ENCODE assay signal across 17 mouse cellular contexts in the genomic region with DNA sequence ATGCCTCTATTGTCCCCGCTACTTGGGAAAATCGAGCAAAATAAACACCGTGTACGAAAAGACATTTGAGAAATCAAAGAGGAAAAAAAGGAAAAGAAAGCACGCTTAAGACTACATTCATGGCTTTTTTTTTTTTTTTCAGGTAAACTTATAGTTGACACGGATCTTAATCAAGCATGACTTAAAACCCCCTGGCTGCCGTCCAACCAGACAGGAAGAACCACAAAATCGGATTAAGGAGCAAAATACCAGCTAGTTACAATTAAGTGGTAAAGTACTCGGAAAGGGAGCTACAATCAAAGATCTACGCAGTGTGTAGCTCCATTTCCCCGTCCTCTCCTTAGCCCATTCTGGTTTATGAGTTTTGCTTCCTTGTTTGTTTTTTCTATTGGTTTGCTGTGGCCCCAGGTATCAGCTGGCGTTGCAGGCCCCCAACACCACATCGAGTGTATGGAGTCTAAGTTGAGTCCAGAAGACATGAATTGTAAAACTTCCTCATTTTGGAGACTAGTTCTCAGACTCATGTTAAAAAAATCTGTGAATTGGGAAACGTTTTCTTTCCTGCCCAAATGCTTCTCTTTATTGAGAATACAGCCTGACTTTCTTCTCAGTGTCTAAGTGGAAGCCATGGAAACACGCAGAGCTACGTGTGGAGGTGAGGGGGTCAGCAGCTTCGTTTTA. TPM values are rescaled to one million over a fixed set of nuclear protein-coding genes. Genes with fewer than 3 reads are reported as not detected.
DNase-seq lines count a peak whose midpoint lies in the region; ATAC-seq lines count a peak whose summit lies in the region.
"Had no signal": no experiment of that assay in that cellular context is flagged by ENCODE, and none has a peak within 500 bp of the region (broad histone marks: within the 10 kb centered on the region; RNA-seq: fewer than 3 reads in every experiment).

No protein-coding gene starts in this region.

- DNase-seq in kidney, postnatal 10 days, result peak; percentile 39
- DNase-seq in kidney, adult 8-10 months, result no peak
- DNase-seq in retina, postnatal 1 day, result peak; percentile 72
- no peak for DNase-seq in retina, embryonic 14.5 days (ENCODE audit: low spot score)
- no peak for DNase-seq in layer of hippocampus, postnatal 25 days (ENCODE audit: extremely low spot score in 1 of 2, low spot score in 1 of 2)
- DNase-seq in thymus, postnatal 10 days (ENCODE audit: low spot score in 2 of 2), result no peak
- DNase-seq: cerebellum, adult 2 months; cerebellum, postnatal 36 days; gastrocnemius, postnatal 25 days; lung, postnatal 10 days; right cerebral cortex, postnatal 25 days; thymus, adult 18-20 months had no signal

- ATAC-seq in megakaryocyte, adult 5-6 weeks (ENCODE audit: poor library complexity, severe bottlenecking), result peak; percentile 60
- ATAC-seq: forebrain, embryonic 15.5 days; intestine, embryonic 15.5 days had no signal

RNA-seq across cellular contexts. Expression of gene Galnt3, which starts 24.0 kb away (rescaled TPM):
- 8.1 and 12.7 TPM in 2 replicates for total RNA-seq in megakaryocyte, adult 5-6 weeks (2015)
- total RNA-seq in megakaryocyte, adult 5-6 weeks (2017), result 4.9 and 7.5 TPM in 2 replicates
- total RNA-seq in layer of hippocampus, postnatal 25 days (2021), result 1 to 10 TPM; 4.3 to 7.8 TPM
- total RNA-seq: gastrocnemius, postnatal 25 days; heart, adult 8-10 months; megakaryocyte-erythroid progenitor cell, adult 5-6 weeks had no signal

Comparison
In these comparisons a context has a peak if more than half of its experiments do, and no peak if none do; other contexts are left out.
1. DNase-seq: peak in kidney, postnatal 10 days (single experiment) and retina, postnatal 1 day (single experiment); none in kidney, adult 8-10 months (0 of 2), retina, embryonic 14.5 days (single experiment), layer of hippocampus, postnatal 25 days (0 of 2) and thymus, postnatal 10 days (0 of 2).